Mouse (Mus musculus): ENCODE data around the gene Btf3l4. TPM values are rescaled to one million over a fixed set of nuclear protein-coding genes. Genes with fewer than 3 reads are reported as not detected.
A peak's percentile ranks its signal among the peaks of the same experiment; 100 is the strongest.

Btf3l4 gene
- total RNA-seq, 2 experiments from 2014 or later = 57.6 to 73.0 TPM

DNA sequence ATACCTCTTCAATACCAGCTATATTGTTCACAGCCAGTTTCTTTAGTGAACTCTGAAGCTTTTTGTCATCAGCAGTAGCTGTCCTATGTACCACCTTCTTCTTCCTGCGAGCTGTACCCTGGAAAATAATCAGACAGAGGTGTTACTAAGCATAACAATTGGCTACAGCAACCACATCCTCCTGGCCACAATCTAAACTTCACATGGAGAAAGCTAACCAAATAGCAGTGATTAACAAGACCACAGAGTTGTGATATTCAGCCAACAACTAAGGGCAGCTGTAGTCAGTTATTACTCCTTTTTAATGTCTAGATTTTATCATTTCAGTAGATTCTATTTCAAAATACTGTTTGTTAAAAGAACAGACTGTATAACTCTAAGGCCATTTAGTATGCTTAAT is 7.3 kb downstream of the Btf3l4 start:
- no peak for ATAC-seq (ENCODE audit: poor library complexity, severe bottlenecking)

DNA sequence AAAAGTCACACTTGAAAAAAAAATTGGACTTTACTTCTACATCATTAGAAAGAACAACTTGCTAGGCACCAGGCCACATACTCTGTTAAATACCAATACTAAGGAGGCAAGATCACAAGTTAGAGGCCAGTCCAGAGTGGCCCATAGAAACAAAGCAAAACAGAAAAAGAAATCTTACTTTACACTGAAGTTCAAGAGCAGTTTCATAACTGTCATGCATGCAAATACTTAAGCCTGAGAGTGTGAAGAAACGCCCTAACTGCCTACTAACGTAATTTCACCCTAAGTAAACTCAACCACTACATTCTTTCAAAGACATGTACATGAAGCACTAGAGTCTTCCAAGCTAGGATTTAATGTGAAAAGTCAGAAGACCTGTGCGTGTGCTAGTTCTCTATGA is 7.7 kb downstream of the Btf3l4 start:
- no peak for ATAC-seq (ENCODE audit: poor library complexity, severe bottlenecking)

DNA sequence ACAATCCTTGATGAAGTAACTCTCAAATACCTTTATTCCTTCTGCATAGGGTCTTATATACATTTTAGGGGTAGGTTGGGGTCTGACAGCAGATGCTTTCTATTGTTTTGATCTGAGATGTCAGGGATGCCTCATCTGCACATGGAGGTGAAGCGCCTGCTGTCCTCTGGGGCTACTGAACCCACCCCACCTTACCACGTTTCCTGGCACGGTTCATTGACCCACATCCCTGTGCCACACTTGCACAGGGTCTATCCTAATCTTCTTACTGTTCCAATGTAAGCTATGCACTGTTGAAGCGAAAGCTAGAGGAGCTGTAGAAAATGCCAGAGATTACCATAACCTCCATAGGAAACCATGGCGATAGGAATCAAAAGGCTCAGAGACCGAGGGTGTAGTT is 21.9 kb downstream of the Btf3l4 start:
- no peak for ATAC-seq (ENCODE audit: poor library complexity, severe bottlenecking)

DNA sequence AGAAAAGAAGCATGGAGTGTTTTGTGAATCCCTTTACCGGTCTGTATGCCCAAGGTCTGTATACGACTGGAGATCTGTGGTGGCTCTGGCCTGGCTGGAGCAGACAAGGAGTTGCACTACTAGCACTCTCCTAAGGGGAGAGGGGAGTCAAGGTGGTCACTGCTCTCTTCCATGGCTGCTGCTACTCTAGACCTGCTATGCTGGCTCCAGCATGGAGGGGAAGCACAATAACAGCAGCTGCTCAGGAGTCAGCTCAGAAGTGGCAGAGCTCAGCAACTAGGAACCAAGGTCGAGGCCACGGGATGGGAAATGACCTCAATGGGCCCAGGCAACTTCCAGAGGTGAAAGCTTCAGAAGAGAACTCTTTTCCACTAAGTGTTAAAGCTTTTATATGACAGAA is 22.3 kb downstream of the Btf3l4 start:
- no peak for ATAC-seq (ENCODE audit: poor library complexity, severe bottlenecking)

DNA sequence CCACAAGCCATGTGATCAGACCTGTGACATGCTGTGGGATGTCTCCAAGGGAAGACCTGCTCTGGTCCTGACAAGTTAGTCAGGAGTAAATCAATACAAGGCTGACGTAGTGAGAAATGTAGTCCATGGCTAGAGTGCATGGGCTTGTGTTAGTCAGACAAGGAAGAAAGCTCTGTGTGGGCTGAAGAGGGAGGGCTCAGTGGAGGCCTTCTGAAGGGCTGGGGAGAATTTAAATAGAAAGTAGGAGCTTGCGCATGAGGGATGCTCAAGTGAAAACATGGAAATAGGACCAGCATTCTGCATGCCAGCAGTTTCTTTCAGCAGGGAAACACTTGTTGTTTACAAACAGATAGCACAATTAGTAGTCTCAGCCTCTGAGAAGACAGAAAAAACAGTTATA is 29.9 kb downstream of the Btf3l4 start:
- no peak for ATAC-seq (ENCODE audit: poor library complexity, severe bottlenecking)

DNA sequence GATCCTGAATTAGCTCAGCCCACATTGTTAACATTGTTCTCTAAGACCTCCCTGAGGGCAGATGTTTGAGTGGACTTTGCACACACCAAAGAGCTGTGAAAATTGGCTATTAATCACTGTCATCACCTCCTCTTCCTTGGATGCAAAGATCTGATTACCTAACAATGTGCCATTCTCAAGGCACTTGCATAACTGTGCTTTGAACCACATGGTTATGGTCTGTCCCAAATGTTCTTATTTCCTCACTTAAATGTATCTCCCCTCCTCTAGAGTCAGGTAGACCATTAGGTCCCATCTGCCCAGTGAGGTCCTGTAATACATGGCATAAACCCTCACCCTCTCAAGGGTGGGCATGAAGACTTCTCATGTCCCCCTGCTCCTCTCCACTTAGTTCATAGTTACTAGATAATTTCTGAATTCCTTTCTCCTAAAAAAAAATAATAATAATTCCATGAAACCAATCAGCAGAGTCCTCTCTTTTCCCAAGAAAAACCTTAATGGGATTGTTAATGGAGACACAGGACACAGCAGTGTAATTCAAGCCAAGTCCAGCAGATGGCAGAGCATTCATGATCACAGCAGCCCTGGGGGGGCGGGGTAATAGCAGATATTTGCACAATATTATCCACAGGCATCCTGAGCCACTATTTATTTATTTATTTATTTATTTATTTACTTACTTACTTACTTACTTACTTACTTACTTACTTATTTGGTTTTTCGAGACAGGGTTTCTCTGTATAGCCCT is 35.2 kb downstream of the Btf3l4 start:
- ATAC-seq (ENCODE audit: poor library complexity, severe bottlenecking) = peak; percentile 82

DNA sequence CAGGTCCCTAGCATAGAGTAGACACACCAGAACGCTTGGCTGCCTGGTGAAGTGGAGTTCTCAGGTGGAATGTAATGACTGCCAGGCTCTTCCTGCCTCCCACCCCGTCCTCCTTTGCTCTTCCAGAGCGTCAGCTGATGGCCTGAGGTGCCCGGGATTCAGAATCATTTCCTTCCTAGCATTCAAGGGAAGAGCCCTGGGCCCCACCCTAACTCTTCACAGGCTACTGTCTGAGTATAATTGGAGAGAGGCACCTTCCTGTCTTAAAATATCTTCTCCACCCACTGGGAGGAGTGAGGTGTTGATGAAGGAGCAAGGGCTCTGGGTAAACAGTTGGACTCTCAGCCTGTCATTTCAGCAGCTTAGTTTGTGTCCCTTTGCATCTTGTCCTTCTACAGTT is 36.7 kb downstream of the Btf3l4 start:
- ATAC-seq (ENCODE audit: poor library complexity, severe bottlenecking) = no peak

DNA sequence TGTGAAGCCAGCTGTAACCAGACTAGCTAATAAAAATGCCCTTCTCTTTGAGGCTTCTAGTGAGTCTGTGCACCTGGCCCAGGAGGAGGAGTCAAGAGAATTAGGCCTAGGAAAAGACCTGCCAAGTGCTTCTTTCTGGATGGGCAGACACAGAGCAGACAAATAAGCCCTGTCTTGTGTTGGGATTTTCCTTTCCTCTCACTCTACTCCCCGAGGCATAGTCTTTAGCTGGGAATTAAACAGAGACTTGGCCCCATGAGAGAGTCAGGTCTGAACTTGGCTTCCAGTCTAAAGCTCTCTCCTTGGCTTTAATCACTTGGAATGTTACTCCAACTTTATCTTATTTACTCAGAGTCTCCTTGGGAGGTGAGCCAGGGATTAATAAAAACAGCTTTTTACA is 39.5 kb downstream of the Btf3l4 start:
- ATAC-seq (ENCODE audit: poor library complexity, severe bottlenecking) = no peak

DNA sequence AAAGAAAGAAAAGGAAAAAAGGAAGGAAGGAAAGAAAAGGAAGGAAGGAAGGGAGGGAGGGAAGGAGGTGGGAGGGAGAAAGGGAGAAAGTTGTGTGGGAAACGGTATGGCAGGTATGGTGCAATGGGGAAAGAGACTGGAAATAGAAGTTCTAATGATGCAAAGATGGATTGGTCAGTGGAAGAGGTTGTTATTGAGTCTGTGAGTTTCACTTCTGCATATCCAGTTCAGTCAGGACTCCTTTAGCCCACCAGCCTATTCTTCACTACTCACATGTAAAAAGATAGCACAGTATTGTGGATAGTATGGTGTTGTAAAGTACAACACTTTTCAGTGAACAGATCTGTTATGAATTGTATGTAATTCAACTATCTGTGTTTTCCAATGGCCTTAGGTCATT is 42.9 kb downstream of the Btf3l4 start:
- ATAC-seq (ENCODE audit: poor library complexity, severe bottlenecking) = peak; percentile 72

DNA sequence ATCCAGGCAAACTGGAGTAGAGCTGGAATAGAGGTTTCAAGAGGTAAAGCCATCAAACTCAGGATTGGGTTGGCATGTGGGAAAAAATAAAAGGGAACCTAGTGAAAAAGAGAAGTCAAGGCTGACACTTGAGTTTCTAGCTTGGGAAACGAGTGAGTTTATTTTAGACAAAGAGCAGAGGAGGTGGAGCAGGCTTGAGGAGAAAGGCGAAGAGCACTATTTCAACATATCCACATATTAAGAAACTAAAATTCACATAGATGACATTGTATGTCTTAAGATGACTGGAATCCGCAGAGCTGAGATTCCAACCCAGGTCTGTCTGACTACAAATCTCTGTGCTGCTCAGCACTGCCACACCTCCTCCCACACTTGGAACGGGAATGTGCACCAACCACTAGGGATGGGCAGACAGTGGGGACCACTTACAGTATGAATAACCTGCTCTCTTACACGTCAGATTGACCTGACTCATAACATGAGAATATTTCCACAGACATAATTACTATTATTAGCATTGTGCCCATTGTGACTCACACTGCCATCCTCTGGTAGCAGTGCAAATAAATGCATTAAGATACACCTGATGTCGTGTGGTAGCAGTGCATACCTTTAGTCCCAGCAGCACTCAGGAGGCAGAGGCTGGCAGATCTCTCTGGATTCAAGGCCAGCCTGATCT is 44.0 kb downstream of the Btf3l4 start:
- peak; percentile 86 for ATAC-seq (ENCODE audit: poor library complexity, severe bottlenecking)

DNA sequence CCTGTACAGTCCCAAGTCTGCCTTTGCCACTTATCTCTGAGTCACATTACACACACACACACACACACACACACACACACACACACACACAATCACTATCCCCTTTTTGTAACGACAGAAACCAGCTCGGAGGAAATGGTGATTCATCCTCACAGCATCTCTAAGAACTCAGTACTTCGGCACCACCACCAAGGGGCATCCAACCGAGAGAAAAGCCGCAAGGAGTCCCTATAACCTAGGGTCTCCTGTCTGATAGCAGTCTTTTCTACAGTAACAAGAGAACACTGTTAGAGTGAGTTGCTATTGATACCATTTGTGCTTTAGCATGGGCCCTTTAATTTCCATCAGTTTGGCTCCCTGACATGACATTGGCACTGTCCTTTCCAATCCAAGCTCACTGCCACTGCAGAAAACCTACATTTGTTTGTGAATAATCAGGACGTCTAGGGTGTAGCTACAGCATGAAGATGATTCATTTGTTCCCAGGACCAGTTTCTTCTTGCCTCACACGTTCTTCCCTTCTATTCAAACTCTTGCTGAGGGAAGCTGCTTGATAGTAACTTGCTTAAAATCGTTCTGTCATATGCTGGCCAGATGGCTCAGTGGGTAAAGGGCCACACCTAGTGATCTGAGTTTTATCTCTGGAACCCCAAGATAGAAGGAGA is 50.9 kb downstream of the Btf3l4 start:
- ATAC-seq (ENCODE audit: poor library complexity, severe bottlenecking) = no peak

DNA sequence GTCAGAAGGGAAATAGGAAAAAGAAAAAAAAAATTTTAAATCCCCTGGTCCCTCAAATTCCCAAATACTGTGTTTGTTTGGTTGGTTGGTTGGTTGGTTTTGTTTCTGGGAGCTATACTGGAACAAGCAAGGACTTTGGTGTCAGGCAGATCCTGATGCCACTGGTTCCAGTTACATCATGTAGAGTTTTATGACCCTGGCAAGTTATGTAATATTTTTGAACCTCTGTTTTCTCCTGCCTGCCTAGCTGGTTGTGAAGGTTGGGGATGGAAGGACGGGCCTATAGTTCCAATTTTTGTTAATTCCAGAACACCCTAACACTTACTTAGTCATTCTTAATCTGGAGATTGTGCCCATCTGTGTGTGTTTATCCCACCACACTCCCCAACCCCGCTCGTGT is 51.8 kb downstream of the Btf3l4 start:
- no peak for ATAC-seq (ENCODE audit: poor library complexity, severe bottlenecking)

DNA sequence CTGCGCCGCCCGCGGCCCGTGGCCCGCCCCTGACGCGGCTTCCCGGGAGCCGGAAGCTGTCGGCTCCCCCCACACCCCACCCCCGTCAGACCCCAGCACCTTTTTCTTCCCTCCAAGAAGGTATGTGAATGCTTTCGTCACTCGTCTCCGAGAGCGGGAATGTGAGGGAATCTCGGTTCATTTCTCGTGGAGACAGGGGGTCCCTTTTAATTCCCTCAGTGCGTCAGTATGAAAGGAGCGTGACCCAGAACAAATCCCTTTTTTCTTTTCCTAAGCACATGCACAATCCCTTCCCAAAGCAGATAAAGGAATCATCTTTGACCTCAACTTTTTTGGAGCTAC is 52.6 kb downstream of the Btf3l4 start:
- no peak for ATAC-seq (ENCODE audit: poor library complexity, severe bottlenecking)

DNA sequence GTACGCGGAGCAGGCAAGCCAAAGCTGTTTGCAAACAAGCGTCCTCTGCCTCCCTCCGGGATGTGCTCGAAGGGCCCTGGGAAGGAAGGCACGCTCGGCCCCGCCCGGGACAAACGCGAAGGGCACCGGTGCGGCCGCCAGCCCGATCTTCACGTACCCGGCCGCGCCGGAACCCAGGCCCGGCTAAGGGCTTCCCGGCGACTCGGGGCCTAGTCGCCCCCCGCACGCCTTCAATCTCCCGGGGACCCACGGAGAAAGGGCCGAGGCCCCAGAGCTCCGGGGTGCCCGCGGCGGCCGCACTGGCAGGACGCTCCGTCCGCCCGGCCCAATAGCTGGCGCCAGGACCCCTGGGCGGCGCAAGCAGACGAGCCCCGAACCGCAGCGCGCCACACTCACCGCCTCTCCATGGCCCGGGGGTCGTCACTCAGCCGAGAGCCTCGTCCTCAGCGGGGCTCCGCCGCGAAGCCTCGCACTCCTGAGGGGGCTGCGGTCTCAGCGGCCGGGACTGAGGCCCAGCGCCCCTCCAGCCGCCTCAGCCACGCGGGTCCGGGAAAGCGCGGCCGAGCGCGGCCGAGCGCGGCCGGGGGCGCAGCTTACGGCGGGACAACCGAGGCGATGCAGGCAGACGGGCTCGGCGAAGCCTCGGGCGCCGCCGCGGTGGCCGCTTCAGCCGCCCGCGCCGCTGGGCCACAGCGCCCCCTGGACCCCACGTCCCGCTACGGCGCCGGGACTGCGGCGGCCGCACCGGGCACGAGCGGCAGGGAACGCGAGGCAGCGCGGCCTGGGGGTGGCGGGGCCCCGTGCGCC is 53.2 kb downstream of the Btf3l4 start, which contains the start of gene Zfyve9:
TSS of gene Zfyve9 (minus strand) at position 742 of the 807 bp plus-strand sequence.
- ATAC-seq (ENCODE audit: poor library complexity, severe bottlenecking) = peak; percentile 95

DNA sequence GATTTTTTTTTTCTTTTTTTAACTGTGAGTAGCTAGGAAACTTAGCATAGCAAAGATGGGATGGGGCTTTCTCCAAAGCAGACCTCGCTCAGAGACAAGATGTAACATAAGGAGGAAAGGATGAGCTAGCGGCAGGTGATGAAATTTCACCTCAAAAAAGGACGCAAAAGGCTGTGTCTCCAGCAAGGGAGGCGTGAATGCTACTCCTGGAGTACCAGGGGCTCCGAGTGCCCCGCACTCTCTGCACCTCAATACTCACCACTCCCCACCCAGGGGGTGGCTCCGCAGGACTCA is 53.7 kb downstream of the Btf3l4 start:
- 0 out of 2 replicates have a peak, but pooled peaks have one; percentile 8 for ATAC-seq (ENCODE audit: poor library complexity, severe bottlenecking)

DNA sequence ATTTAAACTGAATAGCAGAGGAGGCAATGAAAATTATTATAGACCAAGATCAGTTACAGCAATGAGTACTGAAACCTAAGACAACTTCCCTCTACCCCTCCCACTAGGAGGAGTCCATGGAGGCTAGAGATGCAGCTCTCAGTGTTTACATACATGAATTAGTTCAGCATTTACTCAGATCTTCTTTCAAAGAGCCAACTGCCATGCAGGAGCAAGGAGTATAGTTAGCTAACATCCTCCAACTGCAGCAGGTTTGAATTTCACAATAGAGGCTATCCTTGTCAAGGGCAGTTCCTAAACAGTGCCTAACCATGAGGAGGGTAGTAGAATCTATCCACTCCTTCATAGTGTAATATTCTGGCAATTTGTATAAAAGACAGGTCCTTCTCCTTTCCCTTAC is 64.9 kb downstream of the Btf3l4 start:
- ATAC-seq (ENCODE audit: poor library complexity, severe bottlenecking) = peak; percentile 59

Other genes starting within 250 kb of the Btf3l4 start
- gene Cc2d1b, start 213.7 kb downstream of the Btf3l4 start, total RNA-seq (2015) = 12.1 and 16.7 TPM in 2 replicates
- 29.0 and 31.5 TPM in 2 replicates for gene Cc2d1b, start 213.7 kb downstream of the Btf3l4 start, total RNA-seq (2017)
- gene 3110021N24Rik, start 114.0 kb downstream of the Btf3l4 start, total RNA-seq (2015) = 0.46 TPM in 1 of 2 replicates, not detected in the other
- 0.33 and 0.49 TPM in 2 replicates for gene 3110021N24Rik, start 114.0 kb downstream of the Btf3l4 start, total RNA-seq (2017)
- 12.2 and 13.0 TPM in 2 replicates for gene Zfyve9, start 52.8 kb downstream of the Btf3l4 start, total RNA-seq (2015)
- 13.7 and 15.7 TPM in 2 replicates for gene Zfyve9, start 52.8 kb downstream of the Btf3l4 start, total RNA-seq (2017)
- 48.6 and 56.1 TPM in 2 replicates for gene Txndc12, start 987 bp upstream of the Btf3l4 start, total RNA-seq (2015)
- gene Txndc12, start 987 bp upstream of the Btf3l4 start, total RNA-seq (2017) = 66.5 and 66.7 TPM in 2 replicates
- gene Kti12, start 14.2 kb upstream of the Btf3l4 start, total RNA-seq (2015) = 15.6 and 20.7 TPM in 2 replicates
- 11.1 and 11.4 TPM in 2 replicates for gene Kti12, start 14.2 kb upstream of the Btf3l4 start, total RNA-seq (2017)
- not detected in 2 replicates for gene A730015C16Rik, start 15.0 kb upstream of the Btf3l4 start, total RNA-seq (2015)
- 0.15 and 0.24 TPM in 2 replicates for gene A730015C16Rik, start 15.0 kb upstream of the Btf3l4 start, total RNA-seq (2017)
- 0.82 TPM in 1 of 2 replicates, not detected in the other for gene Rab3b, start 45.4 kb upstream of the Btf3l4 start, total RNA-seq (2015)
- 0.95 TPM in 1 of 2 replicates, not detected in the other for gene Rab3b, start 45.4 kb upstream of the Btf3l4 start, total RNA-seq (2017)
- gene Nrd1, start 167.0 kb upstream of the Btf3l4 start, total RNA-seq (2015) = 121 and 143 TPM in 2 replicates
- gene Nrd1, start 167.0 kb upstream of the Btf3l4 start, total RNA-seq (2017) = 102 and 137 TPM in 2 replicates